Mouse (Mus musculus) limb, embryonic 11.5 days (tissue): ENCODE measurements at regions not wholly inside any gene's neighbourhood (a gene's known extent, or its start where the extent isn't known, plus 50 kb on each side); places are given as distances from the start of the nearest gene placed in this dataset.
A peak's percentile ranks its signal among the peaks of the same experiment; 100 is the strongest.

Experiments
- ATAC-seq: fragments of 200-750 bp; cut with Nextera tagmentation; 2 replicates; pipeline ENCODE4 v1.8.0; 2017; ENCODE audit warnings: low read depth; ENCODE audit not compliant: insufficient number of reproducible peaks, low FRiP score, low TSS enrichment
- DNase-seq: peaks from one replicate; pipeline ENCODE4 v3.0.0-alpha.2; 2015; ENCODE audit warnings: low spot score
- H3K27ac ChIP-seq: fragments of 300-500 bp; sonication (generic); replicated peaks from 2 replicates; pipeline ENCODE4 v1.5.1; 2014; ENCODE audit warnings: low read depth, mild to moderate bottlenecking, low read length
- H3K27me3 ChIP-seq: fragments of 300-500 bp; sonication (generic); 2 replicates; pipeline ENCODE4 v1.6.1; 2014; ENCODE audit warnings: mild to moderate bottlenecking, low read length, mixed read lengths; ENCODE audit not compliant: control insufficient read depth, insufficient read depth
- H3K36me3 ChIP-seq: fragments of 300-500 bp; sonication (generic); 2 replicates; pipeline ENCODE4 v1.6.1; 2014; ENCODE audit warnings: mild to moderate bottlenecking, low read length, moderate library complexity, mixed read lengths; ENCODE audit not compliant: control insufficient read depth, insufficient read depth
- H3K4me1 ChIP-seq: fragments of 300-500 bp; sonication (generic); 2 replicates; pipeline ENCODE4 v1.6.1; 2014; ENCODE audit warnings: low read length, mixed read lengths; ENCODE audit not compliant: control insufficient read depth, insufficient read depth
- H3K4me2 ChIP-seq: fragments of 300-500 bp; sonication (generic); 2 replicates; pipeline ENCODE4 v1.6.1; 2014; ENCODE audit warnings: low read depth, mild to moderate bottlenecking, moderate library complexity; ENCODE audit not compliant: severe bottlenecking
- H3K4me3 ChIP-seq: fragments of 300-500 bp; sonication (generic); 2 replicates; pipeline ENCODE4 v1.5.1; 2014; ENCODE audit warnings: low read depth, low read length
- H3K9ac ChIP-seq: fragments of 300-500 bp; sonication (generic); 2 replicates; pipeline ENCODE4 v1.6.1; 2014; ENCODE audit warnings: mild to moderate bottlenecking, low read length
- H3K9me3 ChIP-seq: fragments of 300-500 bp; sonication (generic); 2 replicates; pipeline ENCODE4 v1.6.1; 2016; ENCODE audit warnings: low read length; ENCODE audit not compliant: control insufficient read depth
- WGBS: fragments of 180-500 bp; shearing (Covaris S2); extraction: QIAGEN DNeasy Blood & Tissue Kit; methylation state at CpG from one replicate; pipeline ENCODE4 v1.1.7; 2014; 5-methylcytosine and 5-hydroxymethylcytosine counted together

DNA sequence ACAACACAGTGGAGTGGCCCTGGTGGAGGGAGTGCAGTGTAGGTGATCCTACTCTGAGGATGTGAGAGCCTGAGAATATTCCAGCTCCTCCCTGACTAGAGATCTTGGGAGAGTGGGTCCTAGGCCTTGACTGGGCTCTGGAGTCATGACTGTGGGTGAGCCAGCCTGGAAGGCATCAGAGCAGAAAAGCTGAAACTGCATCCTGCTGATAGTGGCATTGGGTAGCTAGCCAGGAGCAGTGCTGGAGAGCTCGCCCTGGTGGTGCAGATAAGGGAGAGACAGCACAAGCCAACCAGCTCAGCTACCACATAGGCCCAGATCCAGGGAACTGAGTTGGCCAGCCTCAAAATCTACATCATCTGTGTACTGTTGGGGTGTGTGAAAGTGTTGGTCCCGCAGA is 58.8 kb upstream of the Kcna4 start:
- H3K4me3 ChIP-seq: no peak overlapping the region
- no peak for DNase-seq
- 76% methylated on average over 2 of the region's 2 CpGs for WGBS
- no peak overlapping the region for H3K9ac ChIP-seq
- ATAC-seq: peak; percentile 52; the same call in 1 of the 2 replicates
- no peaks in the 10 kb centered on the region for H3K27me3 ChIP-seq
- no peaks in the 10 kb centered on the region for H3K4me1 ChIP-seq
- H3K27ac ChIP-seq: no peak overlapping the region
- no peaks in the 10 kb centered on the region for H3K36me3 ChIP-seq
- no peak overlapping the region for H3K4me2 ChIP-seq
- H3K9me3 ChIP-seq: no peaks in the 10 kb centered on the region

DNA sequence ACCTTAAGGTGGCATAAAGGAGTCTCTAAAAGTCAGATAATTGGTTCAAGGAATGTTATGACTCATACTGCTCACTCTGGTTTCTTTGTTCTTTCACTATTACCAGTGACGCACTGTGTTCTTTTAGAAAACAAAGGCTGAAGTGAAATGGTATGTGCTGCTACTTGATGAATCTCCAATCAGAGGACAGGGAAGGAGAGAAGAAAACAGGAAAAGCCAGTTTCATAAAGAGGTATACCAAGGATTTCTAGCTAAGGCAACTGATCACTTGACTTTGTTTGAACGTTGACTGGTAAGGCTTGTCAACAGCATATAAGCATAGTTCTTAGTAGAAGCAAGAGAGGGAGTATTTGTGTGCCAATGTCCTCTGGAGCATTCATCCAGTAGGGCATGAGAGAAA is 57.6 kb upstream of the Kcna4 start:
- Histone ChIP-seq H3K4me1 (no peaks in the 10 kb centered on the region), H3K4me2 (no peak overlapping the region), H3K36me3 (no peaks in the 10 kb centered on the region), H3K4me3 (no peak overlapping the region), H3K9ac (no peak overlapping the region), H3K27me3 (no peaks in the 10 kb centered on the region), H3K9me3 (no peaks in the 10 kb centered on the region), H3K27ac (no peak overlapping the region)
- WGBS: 75% methylated on average over 2 of the region's 2 CpGs
- ATAC-seq: no peak
- no peak for DNase-seq
